In the genomic region with DNA sequence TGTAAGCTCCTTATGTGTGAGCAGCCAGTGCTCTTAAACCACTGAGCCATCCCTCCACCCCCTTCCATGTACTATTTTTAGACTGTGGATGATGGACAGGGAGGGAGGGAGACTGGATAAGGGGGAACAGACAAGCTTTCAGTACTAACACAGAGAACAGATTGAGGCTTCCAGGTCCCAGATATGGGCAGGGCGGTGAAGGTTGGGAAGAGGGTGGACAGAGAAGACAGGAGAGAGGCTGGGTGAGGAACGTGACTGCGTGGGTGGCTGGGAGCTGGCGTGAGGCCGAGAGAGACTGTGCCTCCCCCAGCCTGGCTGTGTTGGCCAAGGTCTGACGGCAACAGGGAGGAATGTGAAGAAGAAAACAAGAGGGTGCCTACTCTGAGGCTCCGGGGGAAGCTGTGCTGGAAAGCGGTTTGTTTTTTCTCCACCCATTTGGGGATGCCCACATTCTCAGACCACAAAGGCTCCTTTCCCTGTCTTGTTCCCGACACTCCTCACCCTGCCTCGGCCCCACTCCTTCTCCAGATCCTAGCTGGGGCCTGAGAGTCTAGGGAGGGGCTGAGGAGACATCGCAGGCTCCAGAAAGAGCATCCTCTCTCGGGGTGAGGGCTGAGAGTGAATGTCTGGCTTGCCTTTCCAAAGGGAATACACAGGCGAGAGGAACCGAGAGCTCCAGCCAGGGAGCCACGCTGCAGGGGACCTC, we compare ENCODE assay signal across 8 mouse cellular contexts. TPM values are rescaled to one million over a fixed set of nuclear protein-coding genes. Genes with fewer than 3 reads are reported as not detected.
DNase-seq lines count a peak whose midpoint lies in the region; TF ChIP-seq lines count a peak whose summit lies in the region.

No protein-coding gene starts in this region.

- peaks cover 78% of the 10 kb centered on the region for H3K4me1 ChIP-seq in E14TG2a.4 (replicated peaks; ENCODE audit: low read depth, low read length)

- H3K4me3 ChIP-seq in E14TG2a.4 (replicated peaks; ENCODE audit: low read length): peak overlapping the region; percentile 57

- no peaks in the 10 kb centered on the region for H3K27me3 ChIP-seq in E14TG2a.4 (ENCODE audit: insufficient read depth, low read length)

- peak; percentile 86 to 88 for DNase-seq in adrenal gland, postnatal 36 days
- DNase-seq in frontal cortex, adult 2 months (ENCODE audit: extremely low spot score in 1 of 2, low spot score in 1 of 2): peak; percentile 82 to 85
- peak; percentile 94 for DNase-seq in heart, postnatal 4 days
- peak; percentile 52 to 54 for DNase-seq in layer of hippocampus, postnatal 25 days (ENCODE audit: extremely low spot score in 1 of 2, low spot score in 1 of 2)
- DNase-seq in lung, postnatal 36 days: peak; percentile 81
- DNase-seq in urinary bladder, adult 18-20 months (ENCODE audit: low spot score in 2 of 2): peak; percentile 28 to 86
- DNase-seq in thymus, postnatal 14 days: no peak

- TF ChIP-seq CTCF in E14TG2a.4 (conservative IDR thresholded peaks at IDR 0.05; ENCODE audit: low read length): no peak

- peaks cover 7% of the 10 kb centered on the region; the same call in 1 of the 2 replicates for H3K36me3 ChIP-seq in E14TG2a.4 (ENCODE audit: insufficient read depth, low read length)

- no peaks in the 10 kb centered on the region for H3K9me3 ChIP-seq in E14TG2a.4 (ENCODE audit: low read length)

RNA-seq across cellular contexts. Expression of a gene that starts 2.3 kb away (rescaled TPM):
- 1 to 10 TPM in 1 of 2 experiments, under 1 TPM in 1; 0.56 to 1.4 TPM for total RNA-seq in adrenal gland, postnatal 36 days (2021)
- polyA plus RNA-seq in frontal cortex, adult 2 months (2012; rRNA removed): 0.70 and 0.99 TPM in 2 replicates
- under 1 TPM; 0.16 to 0.26 TPM for total RNA-seq in heart, postnatal 4 days (2021)
- total RNA-seq in layer of hippocampus, postnatal 25 days (2021): under 1 TPM; 0.20 to 0.70 TPM

RNA-seq across cellular contexts. Expression of a gene that starts 16.6 kb away (rescaled TPM):
- not detected for total RNA-seq in adrenal gland, postnatal 36 days (2021)
- 0.44 and 0.65 TPM in 2 replicates for polyA plus RNA-seq in frontal cortex, adult 2 months (2012; rRNA removed)
- not detected for total RNA-seq in heart, postnatal 4 days (2021)
- total RNA-seq in layer of hippocampus, postnatal 25 days (2021): under 1 TPM; 0.32 to 0.61 TPM

RNA-seq across cellular contexts. Expression of a gene that starts 17.7 kb away (rescaled TPM):
- total RNA-seq in adrenal gland, postnatal 36 days (2021): not detected
- not detected in 2 replicates for polyA plus RNA-seq in frontal cortex, adult 2 months (2012; rRNA removed)
- total RNA-seq in heart, postnatal 4 days (2021): not detected
- total RNA-seq in layer of hippocampus, postnatal 25 days (2021): not detected

RNA-seq across cellular contexts. Expression of a gene that starts 32.7 kb away (rescaled TPM):
- 1 to 10 TPM; 7.5 to 9.3 TPM for total RNA-seq in adrenal gland, postnatal 36 days (2021)
- 10.7 and 11.6 TPM in 2 replicates for polyA plus RNA-seq in frontal cortex, adult 2 months (2012; rRNA removed)
- total RNA-seq in heart, postnatal 4 days (2021): 10 to 100 TPM; 11.0 to 12.5 TPM
- total RNA-seq in layer of hippocampus, postnatal 25 days (2021): 10 to 100 TPM in 1 of 2 experiments, 1 to 10 TPM in 1; 8.0 to 10.5 TPM

RNA-seq across cellular contexts. Expression of a gene that starts 33.0 kb away (rescaled TPM):
- total RNA-seq in adrenal gland, postnatal 36 days (2021): 10 to 100 TPM in 1 of 2 experiments, 1 to 10 TPM in 1; 8.3 to 10.0 TPM
- 7.2 and 7.7 TPM in 2 replicates for polyA plus RNA-seq in frontal cortex, adult 2 months (2012; rRNA removed)
- total RNA-seq in heart, postnatal 4 days (2021): 10 to 100 TPM; 41.1 to 44.2 TPM
- 1 to 10 TPM; 4.7 to 6.1 TPM for total RNA-seq in layer of hippocampus, postnatal 25 days (2021)
